Mouse (Mus musculus) erythroblast, adult 5-6 weeks (primary cell): ENCODE data around the gene Arv1. TPM values are rescaled to one million over a fixed set of nuclear protein-coding genes. Genes with fewer than 3 reads are reported as not detected.

Experiments
- ATAC-seq: replicated peaks from 2 replicates; pipeline ENCODE4 v1.8.0; 2016; ENCODE audit warnings: moderate number of reproducible peaks, mild to moderate bottlenecking, moderate TSS enrichment, inconsistent platforms; ENCODE audit not compliant: poor library complexity, low FRiP score, severe bottlenecking
- total RNA-seq, 2 experiments: library from RNA; stranded (forward) in 1 of 2; stranded (reverse) in 1 of 2; fragments of 150-400 nt in 1 of 2; fragments of 200-764, 138-1000 nt in 1 of 2; gene quantifications; 2 replicates each; pipeline versions ENCODE4 v1.2.3 to v1.2.4; 2015 to 2017; ENCODE audit warnings: low replicate concordance in 2 of 2

The Arv1 gene
- total RNA-seq, 2 experiments from 2014 or later = 2.5 TPM; not detected in 1

DNA sequence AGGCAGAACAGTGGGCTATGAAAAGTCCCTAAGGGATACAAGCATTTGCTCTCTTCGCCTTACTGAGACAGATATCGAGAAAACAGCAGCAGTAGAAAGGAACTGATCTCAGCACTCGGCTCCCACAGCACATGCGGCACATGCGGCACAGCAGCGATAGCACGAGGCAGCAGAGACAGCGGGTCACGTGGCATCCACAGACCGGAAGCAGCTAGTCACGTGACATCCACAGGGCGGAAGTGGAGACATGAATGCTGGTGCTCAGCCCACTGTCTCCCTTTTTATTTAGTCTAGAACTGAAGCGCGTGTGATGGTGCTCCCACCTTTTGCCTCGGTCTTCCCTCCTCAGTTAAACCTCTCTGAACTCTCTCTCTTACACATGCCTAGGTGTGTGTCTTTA lies 61.3 kb downstream of the Arv1 start:
- ATAC-seq = no peak

Other genes with a start within 250 kb of the Arv1 start
- 4.6 and 8.2 TPM in 2 replicates for gene Cog2, start 201.4 kb upstream of the Arv1 start, total RNA-seq (2015; ENCODE audit: low replicate concordance)
- gene Cog2, start 201.4 kb upstream of the Arv1 start, total RNA-seq (2017; ENCODE audit: low replicate concordance) = 15.4 and 35.0 TPM in 2 replicates
- gene Agt, start 152.4 kb upstream of the Arv1 start, total RNA-seq (2015; ENCODE audit: low replicate concordance) = not detected in 2 replicates
- gene Agt, start 152.4 kb upstream of the Arv1 start, total RNA-seq (2017; ENCODE audit: low replicate concordance) = not detected in 2 replicates
- gene Capn9, start 146.0 kb upstream of the Arv1 start, total RNA-seq (2015; ENCODE audit: low replicate concordance) = not detected in 2 replicates
- gene Capn9, start 146.0 kb upstream of the Arv1 start, total RNA-seq (2017; ENCODE audit: low replicate concordance) = not detected in 2 replicates
- gene 2310022B05Rik, start 58.8 kb upstream of the Arv1 start, total RNA-seq (2015; ENCODE audit: low replicate concordance) = 16.5 and 19.0 TPM in 2 replicates
- gene 2310022B05Rik, start 58.8 kb upstream of the Arv1 start, total RNA-seq (2017; ENCODE audit: low replicate concordance) = 9.8 and 16.9 TPM in 2 replicates
- gene Ttc13, start 156 bp upstream of the Arv1 start, total RNA-seq (2015; ENCODE audit: low replicate concordance) = 13.1 and 15.3 TPM in 2 replicates
- 8.8 and 18.3 TPM in 2 replicates for gene Ttc13, start 156 bp upstream of the Arv1 start, total RNA-seq (2017; ENCODE audit: low replicate concordance)
- 1.3 TPM in 1 of 2 replicates, not detected in the other for gene Fam89a, start 29.7 kb downstream of the Arv1 start, total RNA-seq (2015; ENCODE audit: low replicate concordance)
- not detected in 2 replicates for gene Fam89a, start 29.7 kb downstream of the Arv1 start, total RNA-seq (2017; ENCODE audit: low replicate concordance)
- gene Trim67, start 71.0 kb downstream of the Arv1 start, total RNA-seq (2015; ENCODE audit: low replicate concordance) = not detected in 2 replicates
- not detected in 2 replicates for gene Trim67, start 71.0 kb downstream of the Arv1 start, total RNA-seq (2017; ENCODE audit: low replicate concordance)
- gene Gnpat, start 140.9 kb downstream of the Arv1 start, total RNA-seq (2015; ENCODE audit: low replicate concordance) = 29.7 and 35.0 TPM in 2 replicates
- gene Gnpat, start 140.9 kb downstream of the Arv1 start, total RNA-seq (2017; ENCODE audit: low replicate concordance) = 18.0 and 40.7 TPM in 2 replicates
- gene 2810004N23Rik, start 141.0 kb downstream of the Arv1 start, total RNA-seq (2015; ENCODE audit: low replicate concordance) = 5.6 and 7.1 TPM in 2 replicates
- gene 2810004N23Rik, start 141.0 kb downstream of the Arv1 start, total RNA-seq (2017; ENCODE audit: low replicate concordance) = 9.2 and 9.8 TPM in 2 replicates
- 3.3 and 4.4 TPM in 2 replicates for gene Exoc8, start 175.6 kb downstream of the Arv1 start, total RNA-seq (2015; ENCODE audit: low replicate concordance)
- 3.9 and 7.7 TPM in 2 replicates for gene Exoc8, start 175.6 kb downstream of the Arv1 start, total RNA-seq (2017; ENCODE audit: low replicate concordance)
- gene Sprtn, start 175.7 kb downstream of the Arv1 start, total RNA-seq (2015; ENCODE audit: low replicate concordance) = 2.9 and 10.2 TPM in 2 replicates
- gene Sprtn, start 175.7 kb downstream of the Arv1 start, total RNA-seq (2017; ENCODE audit: low replicate concordance) = 8.5 TPM in 2 replicates
- gene Egln1, start 227.2 kb downstream of the Arv1 start, total RNA-seq (2015; ENCODE audit: low replicate concordance) = 2.9 and 4.8 TPM in 2 replicates
- 2.4 and 5.6 TPM in 2 replicates for gene Egln1, start 227.2 kb downstream of the Arv1 start, total RNA-seq (2017; ENCODE audit: low replicate concordance)